Mouse (Mus musculus) liver, adult (tissue): ENCODE data around the gene Ccsap.

Experiments
- GATA4 ChIP-seq: IDR thresholded peaks from 2 replicates; pipeline ENCODE4 v1.6.1; 2014; ENCODE audit warnings: mild to moderate bottlenecking, low read length; ENCODE audit not compliant: insufficient replicate concordance

The Ccsap gene

GRCm38 (mm10) chr8:123805718-123806373 is 54.2 kb downstream of the Ccsap start, which contains the start of gene Rab4a:
Gene Rab4a (plus strand): TSS chr8:123805985.
- no peak for TF ChIP-seq GATA4

- no peak for TF ChIP-seq GATA4
These were observed 54.7 kb downstream of the Ccsap start for GRCm38 (mm10) chr8:123805209-123805717.

- no peak for TF ChIP-seq GATA4
These were observed 55.4 kb downstream of the Ccsap start for GRCm38 (mm10) chr8:123804586-123804985.

GRCm38 (mm10) chr8:123803639-123804038 is 56.4 kb downstream of the Ccsap start:
- TF ChIP-seq GATA4, result no peak

- TF ChIP-seq GATA4, result no peak
These were observed 58.5 kb downstream of the Ccsap start for GRCm38 (mm10) chr8:123801538-123801937.

- TF ChIP-seq GATA4, result no peak
These were observed 59.1 kb downstream of the Ccsap start for GRCm38 (mm10) chr8:123800867-123801266.

GRCm38 (mm10) chr8:123799885-123800284 is 60.1 kb downstream of the Ccsap start:
- TF ChIP-seq GATA4, result no peak

- TF ChIP-seq GATA4, result no peak
These were observed 60.6 kb downstream of the Ccsap start for GRCm38 (mm10) chr8:123799434-123799833.

GRCm38 (mm10) chr8:123797928-123798327 is 62.1 kb downstream of the Ccsap start:
- TF ChIP-seq GATA4, result no peak

GRCm38 (mm10) chr8:123796758-123797157 is 63.3 kb downstream of the Ccsap start:
- peak; percentile 47; the same call in 1 of the 2 replicates for TF ChIP-seq GATA4

- TF ChIP-seq GATA4, result no peak
These were observed 65.2 kb downstream of the Ccsap start for GRCm38 (mm10) chr8:123794766-123795165.

- TF ChIP-seq GATA4, result no peak
These were observed 66.1 kb downstream of the Ccsap start for GRCm38 (mm10) chr8:123793900-123794299.

- TF ChIP-seq GATA4, result no peak
These were observed 68.2 kb downstream of the Ccsap start for GRCm38 (mm10) chr8:123791845-123792225.

GRCm38 (mm10) chr8:123791101-123791844 is 68.7 kb downstream of the Ccsap start:
- TF ChIP-seq GATA4, result no peak
